Comparison of ENCODE assay signal across 15 mouse cellular contexts in the genomic region with DNA sequence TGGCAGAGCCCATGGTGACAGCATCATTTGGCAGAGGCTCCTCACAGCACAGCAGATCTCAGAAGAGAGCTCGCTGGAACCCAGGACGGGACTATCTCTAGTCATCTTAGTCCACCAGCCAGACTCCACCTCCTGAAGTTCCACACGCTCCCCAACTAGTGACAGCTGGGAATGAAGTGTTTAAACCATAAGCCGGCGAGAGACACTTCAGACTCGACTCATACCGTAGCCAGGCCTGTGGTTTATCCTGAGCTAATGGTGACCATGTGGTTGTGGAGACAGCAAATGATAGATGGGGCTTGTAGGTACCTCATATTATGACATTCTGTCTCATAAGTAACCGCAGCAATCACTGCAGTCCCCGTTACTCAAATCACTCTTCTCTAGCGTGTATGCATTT.
"Had no signal": no experiment of that assay in that cellular context is flagged by ENCODE, and none has a peak within 500 bp of the region (broad histone marks: within the 10 kb centered on the region; RNA-seq: fewer than 3 reads in every experiment).

No protein-coding gene starts in this region.

- H3K36me3 ChIP-seq: neural tube, embryonic 15.5 days; stomach, embryonic 15.5 days had no signal

- H3K4me1 ChIP-seq: neural tube, embryonic 15.5 days; stomach, embryonic 15.5 days had no signal

- H3K4me3 ChIP-seq: neural tube, embryonic 15.5 days; stomach, embryonic 15.5 days had no signal

- H3K9ac ChIP-seq: neural tube, embryonic 15.5 days; stomach, embryonic 15.5 days had no signal

- H3K4me2 ChIP-seq: neural tube, embryonic 15.5 days; stomach, embryonic 15.5 days had no signal

- DNase-seq: retina, postnatal 1 day; right cerebral cortex, adult 18-20 months; right cerebral cortex, postnatal 14 days; right cerebral cortex, postnatal 25 days; right cerebral cortex, postnatal 4 days; spleen, adult 18-20 months; thymus, adult 18-20 months; thymus, adult 2 months; thymus, postnatal 14 days; thymus, postnatal 25 days; thymus, postnatal 36 days; thymus, postnatal 4 days had no signal

- H3K27ac ChIP-seq: neural tube, embryonic 15.5 days; stomach, embryonic 15.5 days; stomach, postnatal 0 days had no signal

- H3K27me3 ChIP-seq: neural tube, embryonic 15.5 days; stomach, embryonic 15.5 days had no signal

- H3K9me3 ChIP-seq: neural tube, embryonic 15.5 days; stomach, embryonic 15.5 days had no signal
